Mouse (Mus musculus): ENCODE data around the gene Fgr.
"Not testable (repeated sequence)": the region's sequence is repeated elsewhere in the genome, so short reads cannot be mapped to it uniquely, and the experiment has no call there.

Gene Fgr

GRCm38 (mm10) chr4:132973814-132974398 is at the start of gene Fgr:
Gene Fgr (plus strand): TSS chr4:132974095.
- H3K9me3 ChIP-seq (ENCODE audit: low read length): no peaks in the 10 kb centered on the region
- peaks cover 97% of the 10 kb centered on the region for H3K4me1 ChIP-seq (replicated peaks; ENCODE audit: low read depth, low read length)
- no peaks in the 10 kb centered on the region for H3K36me3 ChIP-seq (ENCODE audit: insufficient read depth, low read length)
- peak within 1 kb of the TSS; percentile 71 for H3K4me3 ChIP-seq (replicated peaks; ENCODE audit: low read length)
- H3K27me3 ChIP-seq (ENCODE audit: insufficient read depth, low read length): peaks cover 3% of the 10 kb centered on the region
- TF ChIP-seq CTCF (conservative IDR thresholded peaks at IDR 0.05; ENCODE audit: low read length) (no peak), NANOG (IDR thresholded peaks at IDR 0.05; ENCODE audit: borderline replicate concordance, low read length) (no peak), POU5F1 (IDR thresholded peaks at IDR 0.05; ENCODE audit: borderline replicate concordance, low read length) (no peak)

GRCm38 (mm10) chr4:132926520-132926919 is 47.4 kb upstream of the Fgr start:
- peaks cover 11% of the 10 kb centered on the region for H3K27me3 ChIP-seq (ENCODE audit: insufficient read depth, low read length)
- H3K9me3 ChIP-seq (ENCODE audit: low read length); H3K36me3 ChIP-seq (ENCODE audit: insufficient read depth, low read length); H3K4me3 ChIP-seq (replicated peaks; ENCODE audit: low read length): not testable (repeated sequence)
- H3K4me1 ChIP-seq (replicated peaks; ENCODE audit: low read depth, low read length): peaks cover 34% of the 10 kb centered on the region

- TF ChIP-seq POU5F1 (IDR thresholded peaks at IDR 0.05; ENCODE audit: borderline replicate concordance, low read length): no peak
- no peak for TF ChIP-seq NANOG (IDR thresholded peaks at IDR 0.05; ENCODE audit: borderline replicate concordance, low read length)
- peak; percentile 78 for TF ChIP-seq CTCF (conservative IDR thresholded peaks at IDR 0.05; ENCODE audit: low read length)
- Histone ChIP-seq H3K4me3 (replicated peaks; ENCODE audit: low read length) (no peak overlapping the region), H3K36me3 (ENCODE audit: insufficient read depth, low read length) (no peaks in the 10 kb centered on the region), H3K9me3 (ENCODE audit: low read length) (no peaks in the 10 kb centered on the region), H3K27me3 (ENCODE audit: insufficient read depth, low read length) (peaks cover 25% of the 10 kb centered on the region), H3K4me1 (replicated peaks; ENCODE audit: low read depth, low read length) (peaks cover 23% of the 10 kb centered on the region)
These were observed 43.1 kb upstream of the Fgr start for GRCm38 (mm10) chr4:132930784-132931183.

GRCm38 (mm10) chr4:132932752-132933404 is 41.0 kb upstream of the Fgr start:
- no peaks in the 10 kb centered on the region for H3K36me3 ChIP-seq (ENCODE audit: insufficient read depth, low read length)
- no peak overlapping the region for H3K4me3 ChIP-seq (replicated peaks; ENCODE audit: low read length)
- H3K9me3 ChIP-seq (ENCODE audit: low read length): no peaks in the 10 kb centered on the region
- TF ChIP-seq NANOG (IDR thresholded peaks at IDR 0.05; ENCODE audit: borderline replicate concordance, low read length): no peak
- no peak for TF ChIP-seq CTCF (conservative IDR thresholded peaks at IDR 0.05; ENCODE audit: low read length)
- no peak for TF ChIP-seq POU5F1 (IDR thresholded peaks at IDR 0.05; ENCODE audit: borderline replicate concordance, low read length)
- H3K27me3 ChIP-seq (ENCODE audit: insufficient read depth, low read length): peaks cover 31% of the 10 kb centered on the region
- H3K4me1 ChIP-seq (replicated peaks; ENCODE audit: low read depth, low read length): peaks cover 36% of the 10 kb centered on the region

- no peak overlapping the region for H3K4me3 ChIP-seq (replicated peaks; ENCODE audit: low read length)
- H3K9me3 ChIP-seq (ENCODE audit: low read length): no peaks in the 10 kb centered on the region
- peaks cover 37% of the 10 kb centered on the region for H3K27me3 ChIP-seq (ENCODE audit: insufficient read depth, low read length)
- TF ChIP-seq CTCF (conservative IDR thresholded peaks at IDR 0.05; ENCODE audit: low read length): no peak
- no peak for TF ChIP-seq POU5F1 (IDR thresholded peaks at IDR 0.05; ENCODE audit: borderline replicate concordance, low read length)
- no peak for TF ChIP-seq NANOG (IDR thresholded peaks at IDR 0.05; ENCODE audit: borderline replicate concordance, low read length)
- H3K4me1 ChIP-seq (replicated peaks; ENCODE audit: low read depth, low read length): peaks cover 52% of the 10 kb centered on the region
- no peaks in the 10 kb centered on the region for H3K36me3 ChIP-seq (ENCODE audit: insufficient read depth, low read length)
These were observed 39.3 kb upstream of the Fgr start for GRCm38 (mm10) chr4:132934639-132935038.

- Histone ChIP-seq H3K27me3 (ENCODE audit: insufficient read depth, low read length) (peaks cover 33% of the 10 kb centered on the region), H3K36me3 (ENCODE audit: insufficient read depth, low read length) (no peaks in the 10 kb centered on the region), H3K4me1 (replicated peaks; ENCODE audit: low read depth, low read length) (peaks cover 69% of the 10 kb centered on the region), H3K4me3 (replicated peaks; ENCODE audit: low read length) (peak overlapping the region; percentile 20; the same call in 1 of the 2 replicates), H3K9me3 (ENCODE audit: low read length) (no peaks in the 10 kb centered on the region)
- TF ChIP-seq POU5F1 (IDR thresholded peaks at IDR 0.05; ENCODE audit: borderline replicate concordance, low read length): no peak
- TF ChIP-seq NANOG (IDR thresholded peaks at IDR 0.05; ENCODE audit: borderline replicate concordance, low read length): no peak
- no peak for TF ChIP-seq CTCF (conservative IDR thresholded peaks at IDR 0.05; ENCODE audit: low read length)
These were observed 35.5 kb upstream of the Fgr start for GRCm38 (mm10) chr4:132938181-132938941.

- TF ChIP-seq NANOG (IDR thresholded peaks at IDR 0.05; ENCODE audit: borderline replicate concordance, low read length) (no peak), POU5F1 (IDR thresholded peaks at IDR 0.05; ENCODE audit: borderline replicate concordance, low read length) (no peak), CTCF (conservative IDR thresholded peaks at IDR 0.05; ENCODE audit: low read length) (peak; percentile 83)
- H3K36me3 ChIP-seq (ENCODE audit: insufficient read depth, low read length): no peaks in the 10 kb centered on the region
- H3K4me3 ChIP-seq (replicated peaks; ENCODE audit: low read length): no peak overlapping the region
- peaks cover 69% of the 10 kb centered on the region for H3K4me1 ChIP-seq (replicated peaks; ENCODE audit: low read depth, low read length)
- H3K27me3 ChIP-seq (ENCODE audit: insufficient read depth, low read length): peaks cover 33% of the 10 kb centered on the region
- no peaks in the 10 kb centered on the region for H3K9me3 ChIP-seq (ENCODE audit: low read length)
These were observed 34.3 kb upstream of the Fgr start for GRCm38 (mm10) chr4:132939421-132940127.

All from E14TG2a.4 (cell line).